Mouse (Mus musculus): Measurements from ENCODE around the gene Elk3. TPM values are rescaled to one million over a fixed set of nuclear protein-coding genes. Genes with fewer than 3 reads are reported as not detected.

Elk3 gene
- polyA plus RNA-seq, 1 experiment from 2014 or later = 11.3 TPM

DNA sequence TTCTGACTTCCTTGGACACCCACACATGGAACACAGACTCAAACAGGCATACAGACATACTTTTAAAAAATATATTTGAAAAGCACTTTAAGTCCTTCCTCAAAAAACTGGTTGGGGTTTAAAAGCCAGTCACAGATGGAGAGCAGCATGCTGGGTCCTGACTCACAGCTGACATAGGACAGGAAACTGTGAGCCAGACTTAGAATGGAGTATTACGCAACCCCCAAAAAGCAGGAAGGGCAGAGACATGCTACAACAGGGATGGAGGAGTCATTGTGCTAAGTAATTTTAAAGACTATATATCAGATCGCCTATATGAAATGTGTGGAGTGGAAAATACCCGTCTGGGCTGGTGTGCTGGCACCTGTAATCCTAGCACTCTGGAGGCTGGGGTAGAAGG is 42.6 kb downstream of the Elk3 start:
- DNase-seq (ENCODE audit: low spot score) (no peak), ATAC-seq (ENCODE audit: low FRiP score, low TSS enrichment) (no peak)
- 80% methylated on average over 3 of the region's 3 CpGs for WGBS
- TF ChIP-seq CTCF (IDR thresholded peaks at IDR 0.05; ENCODE audit: low read depth) = no peak
- TF ChIP-seq EP300 (optimal IDR thresholded peaks at IDR 0.05) = no peak
- H3K4me1 ChIP-seq (replicated peaks; ENCODE audit: control insufficient read depth, insufficient read depth) = 0 out of 2 replicates have a peak, but pooled peaks cover 3% of the 10 kb centered on the region
- H3K27me3 ChIP-seq (ENCODE audit: control insufficient read depth, insufficient read depth, low read length) = no peaks in the 10 kb centered on the region
- no peak overlapping the region for H3K4me3 ChIP-seq (ENCODE audit: low read depth, low read length)
- H3K27ac ChIP-seq (replicated peaks) = no peak overlapping the region
- no peak overlapping the region for H3K9ac ChIP-seq (ENCODE audit: low read length)
- H3K4me2 ChIP-seq (replicated peaks; ENCODE audit: low read depth) = no peak overlapping the region
- peaks cover 6% of the 10 kb centered on the region; the same call in 1 of the 2 replicates for H3K36me3 ChIP-seq (ENCODE audit: control insufficient read depth, insufficient read depth, low read length)
- no peaks in the 10 kb centered on the region for H3K9me3 ChIP-seq (ENCODE audit: control insufficient read depth, low read length)

DNA sequence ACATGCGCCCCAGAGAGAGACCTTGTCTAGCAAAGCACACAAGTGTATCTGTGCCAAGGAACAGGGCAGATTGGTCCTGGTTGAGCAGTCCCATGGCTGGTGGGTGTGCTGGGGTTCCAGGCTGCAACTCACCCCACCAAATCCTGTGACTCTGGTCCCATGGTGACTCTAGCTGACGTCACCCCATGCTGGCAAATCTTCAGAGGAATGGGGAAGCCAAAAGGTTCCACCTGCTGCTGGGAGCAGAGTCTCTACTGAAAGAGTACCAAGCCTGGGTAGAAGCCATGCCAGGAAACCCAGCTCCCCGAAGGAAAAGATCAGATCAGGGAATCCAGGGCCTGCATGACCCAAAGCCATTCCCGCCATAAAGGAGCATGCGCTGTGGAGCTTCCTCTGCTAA is 43.4 kb downstream of the Elk3 start:
- Histone ChIP-seq H3K4me1 (replicated peaks; ENCODE audit: control insufficient read depth, insufficient read depth) (0 out of 2 replicates have a peak, but pooled peaks cover 3% of the 10 kb centered on the region), H3K4me3 (ENCODE audit: low read depth, low read length) (no peak overlapping the region), H3K9me3 (ENCODE audit: control insufficient read depth, low read length) (no peaks in the 10 kb centered on the region), H3K4me2 (replicated peaks; ENCODE audit: low read depth) (no peak overlapping the region), H3K36me3 (ENCODE audit: control insufficient read depth, insufficient read depth, low read length) (peaks cover 6% of the 10 kb centered on the region; the same call in 1 of the 2 replicates), H3K9ac (ENCODE audit: low read length) (no peak overlapping the region), H3K27ac (replicated peaks) (no peak overlapping the region), H3K27me3 (ENCODE audit: control insufficient read depth, insufficient read depth, low read length) (no peaks in the 10 kb centered on the region)
- TF ChIP-seq CTCF (IDR thresholded peaks at IDR 0.05; ENCODE audit: low read depth) (no peak), EP300 (optimal IDR thresholded peaks at IDR 0.05) (no peak)
- WGBS = 89% methylated on average over 5 of the region's 5 CpGs
- DNase-seq (ENCODE audit: low spot score) (no peak), ATAC-seq (ENCODE audit: low FRiP score, low TSS enrichment) (no peak)

DNA sequence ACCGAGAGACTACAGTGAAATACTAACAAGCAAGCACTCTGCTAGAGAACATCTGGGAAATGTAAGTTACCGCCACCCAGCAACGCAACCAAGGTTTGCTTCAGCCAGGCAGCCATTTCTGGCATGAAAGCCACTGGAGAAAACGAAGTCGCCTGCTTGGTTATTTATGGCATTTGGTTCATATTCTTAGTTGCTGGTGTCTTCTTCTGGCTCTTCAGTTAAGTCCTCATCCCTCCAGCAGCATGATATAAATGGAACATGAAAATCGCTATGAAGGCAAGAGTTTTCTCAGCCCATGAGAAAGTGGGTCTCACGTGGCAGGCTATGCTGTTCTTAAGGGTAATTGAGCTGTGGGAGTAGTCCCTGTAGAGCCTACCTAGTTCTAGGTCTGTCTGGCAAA is 44.4 kb downstream of the Elk3 start:
- H3K4me3 ChIP-seq (ENCODE audit: low read depth, low read length) = no peak overlapping the region
- peaks cover 6% of the 10 kb centered on the region; the same call in 1 of the 2 replicates for H3K36me3 ChIP-seq (ENCODE audit: control insufficient read depth, insufficient read depth, low read length)
- peaks cover 8% of the 10 kb centered on the region for H3K4me1 ChIP-seq (replicated peaks; ENCODE audit: control insufficient read depth, insufficient read depth)
- WGBS = 88% methylated on average over 7 of the region's 7 CpGs
- no peaks in the 10 kb centered on the region for H3K27me3 ChIP-seq (ENCODE audit: control insufficient read depth, insufficient read depth, low read length)
- H3K9me3 ChIP-seq (ENCODE audit: control insufficient read depth, low read length) = no peaks in the 10 kb centered on the region
- ATAC-seq (ENCODE audit: low FRiP score, low TSS enrichment) (no peak), DNase-seq (ENCODE audit: low spot score) (no peak)
- no peak for TF ChIP-seq EP300 (optimal IDR thresholded peaks at IDR 0.05)
- no peak for TF ChIP-seq CTCF (IDR thresholded peaks at IDR 0.05; ENCODE audit: low read depth)
- H3K27ac ChIP-seq (replicated peaks) = no peak overlapping the region
- H3K4me2 ChIP-seq (replicated peaks; ENCODE audit: low read depth) = no peak overlapping the region
- H3K9ac ChIP-seq (ENCODE audit: low read length) = no peak overlapping the region

DNA sequence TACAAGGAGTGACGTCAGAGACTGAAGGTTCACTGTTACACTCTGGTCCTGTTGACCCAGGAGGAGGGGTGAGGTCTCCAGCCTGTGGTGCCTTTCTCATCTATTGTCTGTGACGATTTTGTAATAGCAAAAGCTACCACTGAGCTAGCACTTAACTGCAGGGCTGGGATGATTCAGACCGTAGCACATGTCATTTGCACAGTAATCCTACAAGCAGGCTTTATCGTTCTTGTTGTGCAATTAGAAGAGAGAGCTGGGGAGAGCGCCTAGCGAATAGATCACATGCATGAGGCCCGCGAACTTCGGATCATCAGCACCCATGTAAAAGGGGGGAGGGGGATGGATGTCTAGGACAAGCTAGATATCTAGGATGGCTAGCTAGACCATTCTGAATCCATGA is 45.1 kb downstream of the Elk3 start:
- Histone ChIP-seq H3K9ac (ENCODE audit: low read length) (no peak overlapping the region), H3K4me3 (ENCODE audit: low read depth, low read length) (no peak overlapping the region), H3K36me3 (ENCODE audit: control insufficient read depth, insufficient read depth, low read length) (peaks cover 6% of the 10 kb centered on the region; the same call in 1 of the 2 replicates), H3K27me3 (ENCODE audit: control insufficient read depth, insufficient read depth, low read length) (no peaks in the 10 kb centered on the region), H3K4me1 (replicated peaks; ENCODE audit: control insufficient read depth, insufficient read depth) (peaks cover 9% of the 10 kb centered on the region), H3K27ac (replicated peaks) (no peak overlapping the region), H3K4me2 (replicated peaks; ENCODE audit: low read depth) (no peak overlapping the region), H3K9me3 (ENCODE audit: control insufficient read depth, low read length) (no peaks in the 10 kb centered on the region)
- no peak for TF ChIP-seq EP300 (optimal IDR thresholded peaks at IDR 0.05)
- no peak for TF ChIP-seq CTCF (IDR thresholded peaks at IDR 0.05; ENCODE audit: low read depth)
- 83% methylated on average over 9 of the region's 9 CpGs for whole genome bisulfite sequencing
- DNase-seq (ENCODE audit: low spot score) (no peak), ATAC-seq (ENCODE audit: low FRiP score, low TSS enrichment) (no peak)

DNA sequence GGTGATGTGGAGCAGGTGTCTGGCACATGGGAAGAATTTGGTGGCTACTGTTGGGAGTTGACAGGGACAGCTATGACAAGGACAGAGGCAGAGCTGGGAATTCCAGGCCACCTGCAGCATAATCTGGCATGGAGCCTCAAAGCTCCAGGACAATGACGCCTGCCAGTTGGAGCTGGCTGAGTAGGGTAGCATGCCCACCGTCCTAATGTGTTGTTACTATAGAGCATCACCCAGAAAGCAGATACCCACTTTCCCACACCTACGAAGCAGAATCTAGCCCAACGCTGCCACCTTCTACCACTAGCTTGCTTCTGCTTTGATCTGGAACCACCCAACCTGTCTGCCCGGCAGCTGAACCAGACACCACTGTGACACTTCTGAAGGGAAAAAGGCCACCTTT is 46.9 kb downstream of the Elk3 start:
- H3K36me3 ChIP-seq (ENCODE audit: control insufficient read depth, insufficient read depth, low read length) = peaks cover 6% of the 10 kb centered on the region; the same call in 1 of the 2 replicates
- WGBS = 76% methylated on average over 5 of the region's 5 CpGs
- peaks cover 9% of the 10 kb centered on the region for H3K4me1 ChIP-seq (replicated peaks; ENCODE audit: control insufficient read depth, insufficient read depth)
- DNase-seq (ENCODE audit: low spot score) (no peak), ATAC-seq (ENCODE audit: low FRiP score, low TSS enrichment) (no peak)
- H3K9me3 ChIP-seq (ENCODE audit: control insufficient read depth, low read length) = no peaks in the 10 kb centered on the region
- no peak overlapping the region for H3K27ac ChIP-seq (replicated peaks)
- no peak overlapping the region for H3K9ac ChIP-seq (ENCODE audit: low read length)
- no peaks in the 10 kb centered on the region for H3K27me3 ChIP-seq (ENCODE audit: control insufficient read depth, insufficient read depth, low read length)
- no peak overlapping the region for H3K4me2 ChIP-seq (replicated peaks; ENCODE audit: low read depth)
- TF ChIP-seq CTCF (IDR thresholded peaks at IDR 0.05; ENCODE audit: low read depth) = no peak
- TF ChIP-seq EP300 (optimal IDR thresholded peaks at IDR 0.05) = no peak
- no peak overlapping the region for H3K4me3 ChIP-seq (ENCODE audit: low read depth, low read length)

DNA sequence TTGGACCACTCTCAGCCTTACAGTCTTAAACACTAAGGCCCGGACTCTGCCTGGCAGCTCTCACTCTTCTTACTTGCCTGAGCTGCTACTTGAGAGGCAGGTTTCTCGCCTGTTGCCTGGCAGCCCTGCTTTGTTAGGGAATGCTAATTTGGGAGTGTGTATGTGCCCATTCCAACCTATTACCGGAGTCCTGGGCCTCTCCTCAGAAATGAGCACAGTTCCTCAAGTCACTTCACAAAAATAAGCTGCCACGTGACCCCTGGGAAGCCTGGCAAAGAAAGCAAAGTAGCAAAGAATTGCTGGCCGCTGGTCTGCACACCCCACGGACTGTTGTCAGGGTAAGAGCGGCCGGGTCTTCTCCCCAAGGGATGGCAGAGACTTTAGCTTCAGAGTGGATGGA is 47.5 kb downstream of the Elk3 start:
- no peaks in the 10 kb centered on the region for H3K9me3 ChIP-seq (ENCODE audit: control insufficient read depth, low read length)
- no peak overlapping the region for H3K4me3 ChIP-seq (ENCODE audit: low read depth, low read length)
- H3K9ac ChIP-seq (ENCODE audit: low read length) = no peak overlapping the region
- DNase-seq (ENCODE audit: low spot score) = no peak
- H3K27ac ChIP-seq (replicated peaks) = no peak overlapping the region
- TF ChIP-seq CTCF (IDR thresholded peaks at IDR 0.05; ENCODE audit: low read depth) (no peak), EP300 (optimal IDR thresholded peaks at IDR 0.05) (no peak)
- H3K36me3 ChIP-seq (ENCODE audit: control insufficient read depth, insufficient read depth, low read length) = peaks cover 6% of the 10 kb centered on the region; the same call in 1 of the 2 replicates
- H3K4me1 ChIP-seq (replicated peaks; ENCODE audit: control insufficient read depth, insufficient read depth) = peaks cover 9% of the 10 kb centered on the region
- ATAC-seq (ENCODE audit: low FRiP score, low TSS enrichment) = no peak
- 67% methylated on average over 8 of the region's 8 CpGs for WGBS
- H3K27me3 ChIP-seq (ENCODE audit: control insufficient read depth, insufficient read depth, low read length) = no peaks in the 10 kb centered on the region
- no peak overlapping the region for H3K4me2 ChIP-seq (replicated peaks; ENCODE audit: low read depth)
